Mouse (Mus musculus) stomach, postnatal 0 days (tissue): Measurements from ENCODE around the gene Tmem205.

Source experiments
- CTCF ChIP-seq: IDR thresholded peaks from 2 replicates; pipeline ENCODE4 v1.5.1; 2016; ENCODE audit warnings: antibody characterized with exemption, low read depth, mild to moderate bottlenecking, moderate library complexity
- EP300 ChIP-seq: optimal IDR thresholded peaks from 2 replicates; pipeline ENCODE3; 2016; ENCODE audit warnings: antibody characterized with exemption

DNA sequence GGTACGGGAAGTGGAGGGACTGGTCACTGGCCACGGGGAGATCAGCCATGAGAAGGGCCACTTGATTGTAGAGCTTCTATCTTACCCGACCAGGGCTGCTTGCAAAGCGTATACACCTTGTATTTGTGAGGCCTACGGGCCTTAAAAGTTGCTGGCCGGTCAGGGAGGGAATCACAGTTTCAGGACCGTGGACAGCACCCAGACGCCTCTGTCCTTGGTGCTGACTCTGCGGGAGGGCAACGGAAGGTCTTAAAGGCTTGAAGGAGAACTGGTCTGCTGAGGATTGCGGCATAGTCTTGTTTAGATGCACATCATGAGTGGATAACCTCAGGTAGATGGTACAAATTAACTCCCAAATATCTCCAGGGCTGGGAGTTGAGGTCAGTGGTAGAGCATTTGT lies 23.0 kb upstream of the Tmem205 start:
- TF ChIP-seq CTCF (no peak; the same call in 1 of the 2 replicates), EP300 (no peak)
